Mouse (Mus musculus): ENCODE data around the gene Nln.
A peak's percentile ranks its signal among the peaks of the same experiment; 100 is the strongest.

Nln gene

DNA sequence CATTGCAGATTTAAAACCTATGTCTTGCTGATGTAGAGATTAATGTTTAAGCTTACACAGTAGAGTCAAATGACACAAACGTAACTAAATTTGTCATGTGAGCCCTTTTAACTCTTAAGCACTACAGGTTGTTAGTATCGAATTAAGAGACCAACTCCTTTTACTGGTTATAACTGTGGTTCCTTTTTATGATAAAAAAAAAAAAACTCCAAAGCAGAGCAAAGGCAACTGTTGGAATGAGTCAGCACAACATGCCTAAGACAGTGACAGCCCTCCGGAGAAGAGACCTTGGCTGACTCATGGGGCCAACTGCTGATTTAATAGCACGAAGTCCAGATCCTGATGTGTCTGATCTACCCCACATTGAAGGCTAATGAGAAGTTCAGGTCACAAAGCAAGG is 68.5 kb downstream of the Nln start:
- no peak for DNase-seq

DNA sequence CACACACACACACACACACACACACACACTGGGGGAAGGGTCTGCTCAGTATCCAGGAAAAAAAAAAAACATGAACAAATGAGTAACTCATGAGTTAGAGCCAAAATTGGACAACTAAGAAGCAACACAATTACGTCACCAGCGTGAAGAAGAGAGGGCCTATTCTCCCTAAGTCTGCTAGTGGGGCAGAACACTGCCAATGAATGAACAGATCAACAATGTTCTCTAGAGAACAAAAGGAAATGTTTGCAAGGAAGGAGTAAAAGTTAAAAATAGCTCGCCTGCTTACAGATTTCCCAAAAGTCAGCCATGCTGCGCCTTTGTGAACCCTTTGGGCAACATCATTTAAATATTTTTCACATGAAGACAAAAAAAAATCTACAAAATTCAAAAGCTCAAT is 69.6 kb downstream of the Nln start:
- DNase-seq: no peak

DNA sequence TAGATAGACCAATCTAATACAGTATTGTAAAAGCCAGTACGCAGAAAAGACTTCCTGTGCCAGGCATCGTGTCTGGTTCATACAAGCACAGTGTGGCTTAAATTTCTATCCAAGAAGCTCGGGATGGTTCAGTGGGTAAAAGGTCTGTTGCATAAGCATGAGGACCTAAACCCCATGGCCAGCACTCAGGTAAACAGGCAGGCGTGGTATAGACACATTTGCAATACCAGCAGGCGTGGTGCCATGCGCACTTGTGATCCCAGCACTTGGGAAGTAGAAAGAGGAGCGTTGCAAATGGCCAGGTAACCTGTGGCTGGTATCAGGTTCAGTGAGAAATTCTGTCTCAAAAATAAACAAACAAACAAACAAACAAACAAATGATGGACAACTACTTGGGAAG is 70.5 kb downstream of the Nln start:
- no peak for DNase-seq

DNA sequence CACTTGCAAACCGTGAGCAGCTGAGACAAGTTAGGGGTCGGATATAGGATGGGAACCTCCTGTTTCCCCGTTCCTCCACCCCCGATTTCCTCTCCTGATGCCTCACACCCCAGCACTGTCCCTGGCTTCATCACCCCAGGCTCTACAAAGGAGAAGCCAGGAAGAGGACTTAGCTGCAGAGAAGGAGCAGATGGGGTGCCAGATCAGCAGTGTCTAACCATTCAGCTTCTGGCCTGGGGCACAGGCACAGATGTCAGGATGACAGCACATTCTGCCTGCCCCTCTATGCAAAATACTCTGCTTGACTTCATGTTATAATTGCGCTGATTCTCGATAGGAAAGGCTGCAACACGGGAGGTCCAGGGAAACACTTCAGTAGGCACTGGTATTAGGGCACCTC is 71.1 kb downstream of the Nln start:
- no peak for DNase-seq

DNA sequence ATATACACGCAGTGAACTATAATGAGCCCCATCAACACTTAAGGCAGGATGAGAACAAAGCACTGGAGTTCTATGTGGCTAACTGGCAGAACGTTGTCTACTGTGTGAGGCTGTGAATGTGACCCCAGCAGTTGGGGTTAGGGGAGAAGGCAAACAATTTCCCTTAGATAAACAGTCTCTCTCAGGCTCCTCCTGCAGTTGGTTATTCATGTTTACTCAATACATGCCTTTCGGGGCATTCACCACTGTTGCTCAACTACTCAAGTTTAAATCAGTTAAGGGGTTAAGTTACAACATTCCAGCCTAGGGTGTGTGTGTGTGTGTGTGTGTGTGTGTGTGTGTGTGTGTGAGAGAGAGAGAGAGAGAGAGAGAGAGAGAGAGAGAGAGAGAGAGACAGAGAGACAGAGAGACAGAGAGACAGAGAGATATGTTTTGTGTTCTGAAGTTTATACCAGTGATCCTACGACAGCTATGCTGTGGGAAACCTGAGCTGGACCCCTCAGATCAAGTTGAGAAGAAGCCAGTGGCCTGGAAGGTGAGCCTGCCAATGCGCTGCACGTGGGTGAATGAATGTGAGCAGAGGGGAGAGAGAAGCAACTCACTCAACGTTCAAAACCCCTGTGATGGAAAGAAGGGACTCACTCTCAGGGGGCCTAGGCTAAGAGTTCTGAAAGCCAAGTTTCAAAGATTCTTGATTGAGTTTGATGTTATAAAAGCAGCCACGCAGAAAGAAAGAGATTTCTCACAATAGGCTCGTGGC is 71.7 kb downstream of the Nln start:
- no peak for DNase-seq

DNA sequence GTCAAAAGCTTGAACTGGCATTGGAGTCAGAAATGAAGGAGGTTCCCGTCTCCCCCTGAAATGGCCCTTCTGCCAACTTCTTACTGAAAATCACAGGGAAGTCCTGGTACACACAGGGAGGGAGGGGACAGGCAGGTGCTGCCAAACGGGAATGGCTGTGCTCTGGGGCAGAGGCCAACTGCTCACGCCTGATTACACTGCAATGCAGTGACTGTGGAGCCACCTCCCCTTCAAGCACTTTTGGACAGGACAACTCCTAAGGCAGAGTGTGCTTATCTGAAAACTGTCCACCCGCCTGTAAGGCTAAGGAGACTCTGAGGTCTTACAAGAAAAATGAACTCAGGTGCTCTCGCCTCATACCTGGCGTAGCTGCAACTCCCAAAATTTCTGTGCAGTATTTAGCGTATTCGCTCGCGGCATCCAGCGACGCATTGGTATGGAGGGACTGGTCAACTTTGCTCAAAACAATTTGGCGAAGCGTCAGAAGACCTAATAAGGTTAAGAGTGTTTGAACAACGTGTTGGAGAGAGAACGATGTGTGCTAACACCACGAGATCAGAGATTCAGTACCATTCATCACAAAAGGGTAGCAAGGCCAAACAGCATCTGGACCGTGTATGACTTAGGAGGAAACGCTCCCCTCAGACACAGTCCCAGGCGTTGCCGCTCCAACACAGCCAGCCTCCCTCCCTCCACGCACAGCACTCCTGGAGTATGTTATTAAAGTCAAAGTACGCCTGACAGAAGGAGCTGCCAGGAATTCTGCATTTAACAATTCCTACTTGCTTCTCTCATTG is 72.7 kb downstream of the Nln start:
- DNase-seq: peak; percentile 89

DNA sequence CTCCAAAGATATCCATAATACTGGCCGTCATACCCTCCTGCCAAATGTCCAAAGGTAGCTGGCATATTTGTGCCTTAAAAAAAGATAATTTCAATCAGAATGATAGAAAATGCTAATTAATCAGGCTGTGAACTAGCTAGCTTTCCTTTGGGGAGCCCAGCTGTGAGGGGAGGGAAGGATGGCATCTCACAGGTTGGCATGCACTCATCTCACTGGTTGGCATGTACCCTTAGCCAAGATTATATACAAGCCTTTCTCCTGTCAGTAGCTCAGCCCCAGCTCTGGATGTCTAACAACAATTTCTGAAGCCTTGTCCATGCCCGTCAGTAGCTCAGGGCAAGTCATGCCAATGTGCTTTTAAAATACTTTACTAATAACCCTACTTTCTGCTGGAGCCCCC is 73.8 kb downstream of the Nln start:
- no peak for DNase-seq

DNA sequence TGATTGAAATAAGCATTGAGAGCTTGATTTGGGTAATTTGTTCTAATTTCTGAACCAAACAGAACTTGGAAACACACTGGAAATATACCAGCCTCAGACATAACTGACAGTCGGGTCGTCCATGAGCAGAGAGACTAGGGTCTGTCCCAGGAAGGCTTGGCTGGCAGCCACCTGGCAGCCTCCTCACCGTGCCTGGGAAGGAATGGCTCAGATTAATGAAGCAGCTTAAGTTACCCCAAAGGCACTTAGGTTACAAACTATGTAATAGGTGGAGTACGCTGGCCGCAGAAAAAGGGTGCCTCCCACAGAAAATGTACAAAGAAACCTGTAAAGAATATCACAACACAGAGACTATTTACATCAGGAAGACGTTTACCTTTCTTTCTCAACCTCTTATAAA is 74.6 kb downstream of the Nln start:
- no peak for DNase-seq

DNA sequence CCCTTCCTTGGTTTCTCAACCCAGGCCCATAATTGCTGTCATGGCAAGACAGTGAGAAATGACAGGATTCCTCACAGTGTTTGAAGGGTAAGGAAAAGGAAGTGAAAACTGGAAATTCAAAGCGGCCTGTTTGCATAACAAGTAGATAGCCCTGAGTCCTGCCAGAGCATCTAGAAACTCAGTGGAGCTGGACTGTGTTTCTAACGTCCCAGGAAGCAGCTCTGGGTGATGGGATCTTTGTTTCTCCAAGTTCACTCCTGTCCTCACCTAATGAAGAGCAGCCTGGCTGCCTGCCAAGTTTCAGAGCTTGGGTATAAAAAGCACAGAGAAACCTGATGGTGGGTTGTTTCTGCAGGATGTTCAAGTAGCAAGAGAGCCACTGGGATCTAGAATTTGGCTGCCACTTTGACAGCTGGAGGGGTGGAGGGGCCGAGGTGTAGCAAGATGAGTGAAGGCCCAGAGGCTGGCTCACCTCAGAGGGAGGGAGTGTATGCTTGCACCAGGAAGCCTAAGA is 76.7 kb downstream of the Nln start:
- no peak for DNase-seq

DNA sequence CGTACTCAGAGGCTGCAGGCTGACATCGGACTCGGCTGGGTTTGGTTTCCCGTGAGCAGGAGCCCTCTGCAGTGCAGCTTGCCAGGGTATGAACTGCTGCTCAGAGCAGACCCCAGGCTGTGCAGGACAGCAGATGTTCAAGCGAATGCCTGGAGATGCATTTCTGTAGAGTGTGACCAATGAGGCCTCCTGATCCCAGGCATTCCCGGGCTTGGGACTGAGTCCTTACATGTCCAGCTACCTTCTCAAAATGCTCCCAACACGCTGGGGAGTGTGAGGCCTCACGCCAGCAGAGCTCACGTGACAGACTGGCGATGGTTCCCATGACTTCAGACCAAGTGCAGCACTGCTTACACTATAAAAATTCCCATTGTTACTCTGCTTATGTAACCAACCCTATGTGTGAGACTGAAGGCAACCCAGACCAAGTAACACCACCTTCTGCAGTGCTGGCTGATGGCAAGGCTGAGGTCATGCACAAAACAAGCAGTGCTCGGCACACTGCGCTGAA is 77.5 kb downstream of the Nln start:
- DNase-seq: no peak

DNA sequence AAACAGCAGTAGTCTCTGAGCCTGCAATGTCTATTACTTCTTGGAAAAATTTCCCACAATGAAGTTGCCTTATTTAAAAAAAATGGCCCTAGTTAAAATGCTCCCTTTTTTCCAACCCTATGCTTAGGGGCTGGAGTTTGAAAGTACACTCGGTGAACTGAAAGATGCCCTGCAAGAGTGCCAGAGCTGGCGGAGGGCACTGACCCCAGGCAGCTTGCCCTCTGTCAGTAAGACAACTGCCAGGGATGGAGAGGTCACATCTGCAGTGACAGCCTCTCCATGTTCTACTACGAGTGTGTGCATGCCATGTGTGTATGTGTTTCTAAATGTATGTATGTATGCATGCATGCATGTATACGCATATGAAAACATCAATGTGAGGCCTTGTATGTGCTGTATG is 78.5 kb downstream of the Nln start:
- peak; percentile 60 for DNase-seq

DNA sequence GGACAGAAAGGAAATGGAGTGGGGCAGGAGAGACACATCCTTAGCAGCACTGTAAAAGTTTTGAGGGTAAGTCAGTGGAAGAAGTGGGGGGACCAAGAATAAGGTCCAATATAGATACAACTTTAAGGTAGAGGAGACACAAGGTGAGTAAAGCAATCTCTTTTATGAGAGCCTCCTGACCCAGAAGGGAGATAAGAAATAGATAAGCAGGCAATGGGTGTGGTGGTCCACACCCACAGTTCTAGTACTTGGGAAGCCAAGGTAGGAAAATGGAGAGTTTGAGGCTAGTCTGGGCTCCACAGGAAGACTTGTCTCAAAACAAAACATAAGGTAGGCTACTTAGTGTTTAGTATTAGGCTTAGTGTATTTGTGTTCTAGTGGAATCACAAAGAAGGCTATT is 79.9 kb downstream of the Nln start:
- no peak for DNase-seq

DNA sequence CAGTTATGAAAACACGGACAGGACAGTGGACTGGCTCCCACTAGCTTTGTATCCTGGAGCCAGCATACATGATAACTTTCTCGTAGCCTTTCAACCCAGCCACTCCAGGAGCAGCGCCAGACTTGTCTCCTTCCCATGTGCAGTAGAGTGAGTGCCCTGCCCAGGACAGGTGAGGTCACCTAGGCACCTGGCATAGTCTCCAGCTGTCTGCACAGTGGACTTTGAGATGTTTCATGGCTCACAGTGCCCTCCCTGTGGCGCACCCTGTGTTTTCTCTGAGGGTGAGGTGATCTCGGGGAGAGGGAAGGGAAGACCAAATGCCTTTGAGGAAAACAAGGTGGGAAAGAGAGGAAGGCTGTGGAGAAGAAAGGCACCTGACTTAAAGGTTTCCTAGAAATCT is 80.3 kb downstream of the Nln start:
- DNase-seq: peak; percentile 69

DNA sequence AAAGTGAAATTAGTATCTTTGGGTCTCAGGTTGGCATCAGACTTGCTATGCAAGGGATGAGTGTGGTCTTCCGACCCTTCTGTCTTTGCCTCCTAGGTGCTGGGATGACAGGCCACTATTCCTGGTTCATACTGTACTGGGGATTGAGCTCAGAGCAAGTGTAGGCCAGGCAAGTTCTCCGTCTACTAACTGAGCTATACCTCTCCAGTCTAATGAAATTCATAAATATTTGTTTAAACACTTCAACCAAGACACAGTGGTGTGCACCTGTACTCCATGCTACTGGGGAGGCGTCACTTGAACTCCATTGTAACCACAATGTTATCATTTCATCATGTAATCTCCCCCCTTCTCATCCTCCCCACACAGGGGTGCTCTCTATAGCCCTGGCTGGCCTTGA is 82.9 kb downstream of the Nln start:
- DNase-seq: no peak

DNA sequence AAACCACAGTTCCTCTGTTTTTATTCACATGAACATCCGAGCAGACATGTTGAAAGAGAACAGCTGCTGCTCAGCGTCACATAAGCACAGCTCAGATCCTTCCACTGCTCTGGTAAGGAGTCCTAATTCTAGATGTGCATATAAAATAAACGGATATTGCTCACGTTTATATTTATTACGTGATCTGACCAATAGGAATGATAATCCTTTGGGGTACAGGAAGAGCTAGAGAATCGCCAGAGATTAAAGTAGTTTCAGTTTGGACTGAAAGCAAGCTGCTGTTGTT is 83.8 kb downstream of the Nln start:
- no peak for DNase-seq

DNA sequence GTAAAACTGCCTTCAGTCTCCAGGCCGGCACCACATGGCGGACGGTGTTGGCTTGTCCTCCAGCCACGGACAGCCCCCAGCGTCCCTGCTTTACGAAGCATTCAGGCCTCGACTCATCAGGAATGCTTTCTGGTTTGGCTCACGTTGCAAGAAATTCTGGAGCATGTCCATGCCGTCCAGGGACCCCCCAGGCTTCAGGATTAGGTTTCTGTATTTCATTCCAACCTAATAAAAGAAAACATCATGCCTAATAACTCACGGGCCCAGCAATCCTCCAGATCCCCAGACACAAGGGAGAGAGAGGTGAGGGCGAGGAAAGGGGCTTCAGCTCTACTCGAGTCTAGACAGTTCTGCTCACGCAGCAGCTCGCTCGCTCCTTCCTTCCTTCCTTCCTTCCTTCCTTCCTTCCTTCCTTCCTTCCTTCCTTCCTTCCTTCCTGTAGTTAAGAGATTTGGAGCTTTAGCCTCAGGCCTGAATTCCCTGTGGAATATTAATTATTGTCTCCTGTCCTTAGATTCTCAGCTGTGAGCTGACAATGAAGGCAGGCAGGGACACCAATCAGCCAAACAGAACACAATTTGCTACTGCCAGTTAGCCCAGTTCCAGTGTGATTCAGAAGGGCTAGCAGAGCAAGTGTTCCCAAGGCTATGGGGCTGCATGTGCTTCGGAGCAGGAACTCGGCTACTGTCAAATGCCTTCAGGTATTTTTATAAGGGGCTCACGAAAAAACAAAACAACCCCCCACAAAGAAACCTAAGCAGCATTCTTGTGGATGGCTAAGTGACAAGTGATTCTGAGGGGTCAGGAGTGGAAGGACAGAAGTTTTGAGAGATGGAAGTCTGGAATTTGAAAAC is 84.3 kb downstream of the Nln start:
- DNase-seq: no peak

DNA sequence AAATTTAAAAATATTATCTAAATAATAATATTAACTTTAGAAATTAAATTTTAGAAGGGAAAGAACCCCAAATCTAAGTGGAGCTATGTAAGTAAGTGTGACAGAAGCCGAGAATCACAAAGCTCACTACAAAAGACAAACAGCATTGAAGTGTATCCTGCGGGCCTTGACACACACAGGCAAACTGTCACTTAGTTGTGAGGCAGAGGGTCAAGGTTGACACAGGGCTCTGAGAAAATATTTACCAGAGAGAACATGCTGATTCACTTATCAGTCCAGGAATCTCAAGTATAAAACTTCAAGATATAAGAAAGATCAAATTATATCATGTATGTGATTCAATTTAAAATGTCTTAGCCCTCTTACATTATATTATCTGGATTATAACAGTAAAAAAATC is 85.1 kb downstream of the Nln start:
- DNase-seq: no peak

DNA sequence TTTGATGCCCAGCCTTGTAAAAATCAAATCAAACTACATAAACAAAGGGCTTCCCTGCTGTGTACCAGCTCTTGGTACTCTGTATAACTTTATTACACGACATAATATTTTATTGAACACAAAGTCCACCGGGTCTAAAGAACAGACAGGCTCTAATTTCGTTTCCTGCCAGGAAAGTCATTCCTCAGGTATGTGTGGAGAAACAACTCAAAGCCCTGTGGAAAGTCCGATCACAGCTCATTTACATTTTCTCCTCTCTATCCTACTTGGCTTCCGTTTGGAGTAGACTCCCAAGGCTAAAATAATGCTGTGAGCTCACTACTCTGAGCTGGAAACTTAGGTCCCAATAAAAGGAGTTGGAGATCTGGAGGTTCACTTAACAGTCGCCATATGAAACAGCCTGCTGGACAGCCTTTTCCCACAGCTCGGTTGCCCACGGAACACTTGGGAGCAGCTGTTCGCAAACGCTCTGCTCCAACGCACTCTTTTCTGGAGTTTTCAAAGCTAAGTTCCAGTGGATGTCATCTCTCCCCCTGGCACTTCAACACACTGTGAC is 86.0 kb downstream of the Nln start:
- DNase-seq: peak; percentile 58

DNA sequence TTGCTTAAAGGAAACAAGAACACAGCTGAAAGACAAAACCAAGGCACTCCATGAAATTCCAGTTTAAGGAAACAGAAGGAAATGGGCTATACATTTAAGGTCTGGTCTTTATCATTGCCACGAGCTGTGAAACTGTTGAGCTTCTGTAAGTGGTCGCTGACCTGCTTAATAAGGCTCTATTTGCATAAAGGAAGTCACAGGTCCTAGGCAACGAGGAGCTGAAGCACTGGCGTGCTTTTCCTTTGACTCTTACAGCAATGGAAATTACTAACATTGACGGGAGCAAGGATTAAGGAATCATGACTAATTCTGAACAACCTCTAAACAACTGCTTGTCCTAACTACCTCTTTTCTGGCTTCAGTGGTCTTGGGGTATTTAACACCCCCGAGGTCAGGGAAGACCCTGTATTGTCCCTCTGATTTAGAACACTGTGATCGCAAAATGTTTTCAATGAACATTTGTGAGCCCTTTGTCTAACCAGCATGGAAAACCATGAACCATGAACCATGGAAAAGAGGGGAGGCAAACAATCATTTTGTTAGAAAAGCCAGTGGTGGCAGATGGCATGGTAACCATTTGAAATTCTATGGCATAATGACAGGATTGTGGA is 90.8 kb downstream of the Nln start:
- no peak for DNase-seq

DNA sequence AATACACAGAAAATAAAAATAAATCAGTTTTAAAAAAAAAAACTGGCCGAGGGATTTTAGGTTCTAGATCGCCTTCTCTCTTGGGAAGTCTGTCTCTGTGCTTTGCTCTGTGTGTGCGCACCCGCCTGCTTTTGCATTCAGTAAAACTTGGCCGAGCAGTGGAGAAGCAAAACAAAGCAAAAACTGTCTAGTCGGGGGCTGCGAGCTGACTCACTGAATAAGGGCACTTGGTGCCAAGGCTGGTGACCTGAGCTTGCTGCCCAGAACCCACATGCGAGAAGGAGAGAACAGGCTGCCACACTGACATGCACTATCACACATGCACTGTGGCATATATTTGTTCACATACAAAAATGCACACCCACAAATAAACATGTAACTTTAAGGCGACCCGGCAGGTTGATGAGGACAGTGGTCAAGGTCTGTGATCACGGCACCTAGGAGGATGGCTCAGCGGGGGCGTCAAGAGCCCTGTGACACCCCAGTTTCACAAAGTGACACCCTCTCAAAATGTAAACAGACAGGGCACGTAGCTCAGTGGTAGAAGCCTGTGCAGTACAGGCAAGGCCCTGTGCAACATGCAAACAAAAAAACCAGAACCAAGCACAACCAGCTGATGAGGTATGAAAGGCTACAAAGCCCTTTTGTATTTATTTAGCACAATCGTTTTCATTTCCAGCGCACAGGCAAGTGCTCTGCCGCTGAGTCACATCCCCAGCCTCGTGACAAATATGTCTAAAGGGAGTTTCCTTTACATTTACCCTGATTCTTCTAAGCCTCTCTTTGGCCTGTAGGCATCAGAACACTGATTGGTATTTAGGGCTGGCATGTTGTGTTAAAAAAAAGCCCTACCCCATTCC is 93.9 kb downstream of the Nln start:
- DNase-seq: no peak

DNA sequence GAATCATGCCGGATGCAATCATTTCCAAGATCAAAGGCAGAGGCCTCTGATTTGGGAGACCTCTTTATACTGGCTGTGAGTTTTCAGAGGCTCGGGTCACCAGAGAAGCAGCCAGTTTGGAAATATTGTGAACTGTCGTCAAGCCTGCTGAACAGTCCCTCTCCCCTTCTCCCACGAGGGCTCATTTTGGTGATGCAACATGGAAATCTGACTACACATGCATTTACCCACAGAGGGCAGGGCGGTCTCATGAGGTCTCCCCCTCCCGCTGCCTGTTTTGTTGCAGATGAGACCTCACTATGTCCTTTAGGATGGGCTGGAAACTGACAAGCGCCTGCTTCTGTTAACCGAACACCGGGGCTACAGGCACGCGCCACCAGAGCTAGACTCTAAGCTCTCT is 95.4 kb downstream of the Nln start:
- DNase-seq: no peak

DNA sequence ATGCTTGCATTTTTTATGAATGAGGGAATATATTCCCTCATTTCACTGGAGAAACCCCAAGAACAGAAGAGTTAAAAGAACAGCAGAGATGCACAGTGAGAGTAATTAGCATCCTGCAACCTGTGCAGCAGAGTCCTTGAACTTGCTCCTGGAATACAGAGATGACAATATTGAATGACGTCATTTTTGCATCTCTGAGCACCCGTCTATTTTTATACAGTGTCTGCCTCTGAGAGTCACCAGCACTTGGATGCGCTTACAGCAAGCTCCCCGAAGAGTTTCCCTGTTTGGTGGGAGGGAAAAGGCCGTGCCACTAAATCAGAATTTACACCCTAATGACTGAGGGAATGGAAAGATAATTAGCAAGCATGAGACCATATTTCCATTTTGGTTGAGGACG is 96.0 kb downstream of the Nln start:
- no peak for DNase-seq

Measured in kidney, adult 9 months (tissue).